In genomic region chr6:87564356-87564755, GRCm38 (mm10) we compare ENCODE assay signal across 23 mouse cellular contexts. TPM values are rescaled to one million over a fixed set of nuclear protein-coding genes. Genes with fewer than 3 reads are reported as not detected.
"Had no signal": no experiment of that assay in that cellular context is flagged by ENCODE, and none has a peak within 500 bp of the region (broad histone marks: within the 10 kb centered on the region; RNA-seq: fewer than 3 reads in every experiment).

No protein-coding gene starts in this region.

- H3K36me3 ChIP-seq: embryonic facial prominence, embryonic 10.5 days; embryonic facial prominence, embryonic 12.5 days; embryonic facial prominence, embryonic 13.5 days; embryonic facial prominence, embryonic 15.5 days; forebrain, embryonic 10.5 days; forebrain, embryonic 12.5 days; forebrain, embryonic 15.5 days had no signal

- DNase-seq: cerebellum, adult 9-10 months; cerebellum, adult 9-11 months; cerebellum, postnatal 10 days; cerebellum, postnatal 14 days; cerebellum, postnatal 25 days; cerebellum, postnatal 36 days; embryo, embryonic 11 days; forebrain, postnatal 0 days; gastrocnemius, postnatal 10 days; gastrocnemius, postnatal 14 days; gastrocnemius, postnatal 36 days; heart, adult 2 months had no signal

- H3K27me3 ChIP-seq: embryonic facial prominence, embryonic 12.5 days; embryonic facial prominence, embryonic 13.5 days; embryonic facial prominence, embryonic 15.5 days; forebrain, embryonic 12.5 days; forebrain, embryonic 13.5 days; forebrain, embryonic 15.5 days had no signal

- H3K4me3 ChIP-seq: embryonic facial prominence, embryonic 10.5 days; embryonic facial prominence, embryonic 12.5 days; embryonic facial prominence, embryonic 13.5 days; embryonic facial prominence, embryonic 15.5 days; erythroblast, embryonic 14.5 days; forebrain, embryonic 10.5 days; forebrain, embryonic 12.5 days; forebrain, embryonic 13.5 days; forebrain, embryonic 15.5 days; heart, adult 2 months had no signal

- ATAC-seq: forebrain, embryonic 13.5 days; forebrain, embryonic 14.5 days; forebrain, embryonic 15.5 days; forebrain, embryonic 16.5 days; forebrain, postnatal 0 days had no signal

- H3K4me1 ChIP-seq: embryonic facial prominence, embryonic 12.5 days; embryonic facial prominence, embryonic 13.5 days; forebrain, embryonic 12.5 days; forebrain, embryonic 13.5 days; forebrain, embryonic 15.5 days had no signal

- H3K9me3 ChIP-seq: embryonic facial prominence, embryonic 10.5 days; embryonic facial prominence, embryonic 12.5 days; embryonic facial prominence, embryonic 15.5 days; forebrain, embryonic 12.5 days; forebrain, embryonic 13.5 days; forebrain, embryonic 15.5 days had no signal

- H3K27ac ChIP-seq: embryonic facial prominence, embryonic 10.5 days; embryonic facial prominence, embryonic 12.5 days; embryonic facial prominence, embryonic 13.5 days; embryonic facial prominence, embryonic 15.5 days; forebrain, embryonic 10.5 days; forebrain, embryonic 12.5 days; forebrain, embryonic 13.5 days; forebrain, embryonic 15.5 days; heart, adult 2 months had no signal

RNA-seq across cellular contexts. Expression of gene Arhgap25, which starts 31.3 kb away (rescaled TPM):
- polyA plus RNA-seq: erythroblast, embryonic 14.5 days had no signal
